Mouse (Mus musculus) ES-E14 (cell line): Measurements from ENCODE around the gene Ddx46. TPM values are rescaled to one million over a fixed set of nuclear protein-coding genes. Genes with fewer than 3 reads are reported as not detected.

Experiments
- DNase-seq: peaks from one replicate; pipeline ENCODE4 v3.0.0-alpha.2; 2013; ENCODE audit warnings: low read depth, low spot score
- H3K27ac ChIP-seq: 2 replicates; pipeline ENCODE4 v1.5.1; 2012; ENCODE audit warnings: low read depth, mild to moderate bottlenecking, low read length, moderate library complexity, mixed read lengths; ENCODE audit not compliant: poor library complexity, insufficient read depth, severe bottlenecking
- H3K36me3 ChIP-seq: 2 replicates; pipeline ENCODE4 v1.6.1; 2012; ENCODE audit warnings: mild to moderate bottlenecking, low read length, moderate library complexity, mixed read lengths; ENCODE audit not compliant: control insufficient read depth, poor library complexity, insufficient read depth, severe bottlenecking
- H3K4me1 ChIP-seq, 2 experiments: fragments of 150-350 bp in 1 of 2; sonication (generic) in 1 of 2; 2 replicates each; pipeline ENCODE4 v1.6.1; 2012; ENCODE audit warnings: low read length in 2 of 2, mild to moderate bottlenecking in 1 of 2, mixed read lengths in 1 of 2; ENCODE audit not compliant: control insufficient read depth in 2 of 2, insufficient read depth in 2 of 2, poor library complexity in 1 of 2
- H3K4me3 ChIP-seq, 2 experiments: fragments of 150-350 bp in 1 of 2; sonication (generic) in 1 of 2; 2 replicates each; pipeline ENCODE4 v1.5.1; 2012; ENCODE audit warnings: low read length in 2 of 2, low read depth in 1 of 2, mild to moderate bottlenecking in 1 of 2, mixed read lengths in 1 of 2; ENCODE audit not compliant: insufficient read depth in 1 of 2, poor library complexity in 1 of 2, severe bottlenecking in 1 of 2
- H3K9ac ChIP-seq: 2 replicates; pipeline ENCODE4 v1.6.1; 2012; ENCODE audit warnings: low read depth, mild to moderate bottlenecking, low read length, mixed read lengths; ENCODE audit not compliant: poor library complexity, insufficient read depth, severe bottlenecking
- H3K9me3 ChIP-seq: fragments of 150-350 bp; sonication (generic); 2 replicates; pipeline ENCODE4 v1.6.1; 2012; ENCODE audit warnings: low read depth, mild to moderate bottlenecking, low read length; ENCODE audit not compliant: control insufficient read depth, insufficient read depth
- CHD2 ChIP-seq: IDR thresholded peaks from 2 replicates; pipeline ENCODE4 v1.6.1; 2014; ENCODE audit warnings: mild to moderate bottlenecking, low read depth, low read length, inconsistent platforms
- HCFC1 ChIP-seq: IDR thresholded peaks from 2 replicates; pipeline ENCODE4 v1.6.1; 2012; ENCODE audit warnings: low read length, inconsistent platforms, borderline replicate concordance; ENCODE audit not compliant: insufficient read depth
- MAFK ChIP-seq: IDR thresholded peaks from 2 replicates; pipeline ENCODE4 v1.6.1; 2014; ENCODE audit warnings: mild to moderate bottlenecking, low read depth, low read length, inconsistent platforms; ENCODE audit not compliant: insufficient read depth
- ZC3H11A ChIP-seq: IDR thresholded peaks from 2 replicates; pipeline ENCODE4 v1.6.1; 2012; ENCODE audit warnings: low read depth, mild to moderate bottlenecking, inconsistent platforms, low read length, borderline replicate concordance
- ZNF384 ChIP-seq: IDR thresholded peaks from 2 replicates; pipeline ENCODE4 v1.6.1; 2012; ENCODE audit warnings: low read depth, low read length, inconsistent platforms
- in situ Hi-C, 2 experiments: fragments of 600-800 bp; cut with MboI; formaldehyde crosslinking; loops; one replicate each; pipeline ENCODE4 v1.15.1; 2025; ENCODE audit warnings: low sequenced_read_pairs in 2 of 2, inconsistent platforms in 1 of 2; ENCODE audit not compliant: unreplicated experiment in 2 of 2
- total RNA-seq: library from RNA; depleted of rRNA; stranded (reverse); fragments of 300-350 nt; gene quantifications from 2 replicates; pipeline ENCODE4 v1.2.3, GENCODE M21; 2012; rRNA removed

The Ddx46 gene
- total RNA-seq: 45.5 and 56.4 TPM in 2 replicates

GRCm38 (mm10) chr13:55634639-55635127 is at the start of gene Ddx46:
Ddx46 (plus strand) TSS chr13:55635027.
- Histone ChIP-seq H3K36me3 (peaks cover 9% of the 10 kb centered on the region), H3K4me3 (peak within 1 kb of the TSS; percentile 89 to 100), H3K4me1 (peaks cover 2% of the 10 kb centered on the region in 2 experiments; a peak in 1 of 4 replicates), H3K9ac (peak within 1 kb of the TSS; percentile 97), H3K27ac (peak within 1 kb of the TSS; percentile 20; the same call in 1 of the 2 replicates), H3K9me3 (no peaks in the 10 kb centered on the region)
- in situ Hi-C loops: no loop called here
- peak; percentile 74 for DNase-seq
- peak; percentile 82 for TF ChIP-seq HCFC1
- no peak for TF ChIP-seq CHD2

- Histone ChIP-seq H3K27ac (no peak overlapping the region; the same call in 1 of the 2 replicates), H3K4me3 (peak overlapping the region in 1 of 2 experiments; percentile 95; a peak in 2 of 4 replicates), H3K4me1 (peaks cover 0 to 9% of the 10 kb centered on the region in 2 experiments; a peak in 2 of 4 replicates), H3K9me3 (no peaks in the 10 kb centered on the region), H3K9ac (no peak overlapping the region), H3K36me3 (peaks cover 22% of the 10 kb centered on the region)
- TF ChIP-seq CHD2 (no peak), ZNF384 (peak; percentile 68)
- peak; percentile 72 for DNase-seq
- in situ Hi-C loops: no loop called here
Observed at GRCm38 (mm10) chr13:55591961-55592490, 42.8 kb upstream of the Ddx46 start.

- peak overlapping the region; percentile 90 for H3K9ac ChIP-seq
- H3K4me1 ChIP-seq: peaks cover 0 to 9% of the 10 kb centered on the region in 2 experiments; a peak in 2 of 4 replicates
- in situ Hi-C loops: no loop called here
- H3K9me3 ChIP-seq: no peaks in the 10 kb centered on the region
- peak overlapping the region; percentile 79 to 95 for H3K4me3 ChIP-seq
- H3K36me3 ChIP-seq: peaks cover 26% of the 10 kb centered on the region
- no peak overlapping the region; the same call in 1 of the 2 replicates for H3K27ac ChIP-seq
- TF ChIP-seq ZC3H11A: no peak
- TF ChIP-seq HCFC1: peak; percentile 94
- TF ChIP-seq CHD2: peak; percentile 46; the same call in 1 of the 2 replicates
- no peak for TF ChIP-seq MAFK
- no peak; the same call in 1 of the 2 replicates for TF ChIP-seq ZNF384
- peak; percentile 93 for DNase-seq
Observed at GRCm38 (mm10) chr13:55592512-55593253, 42.1 kb upstream of the Ddx46 start.

- TF ChIP-seq ZNF384: no peak
- TF ChIP-seq CHD2: no peak
- TF ChIP-seq HCFC1: no peak
- no peak for TF ChIP-seq ZC3H11A
- no peak for TF ChIP-seq MAFK
- H3K9me3 ChIP-seq: no peaks in the 10 kb centered on the region
- H3K4me3 ChIP-seq: peak overlapping the region; percentile 79 to 95
- no peak overlapping the region for H3K27ac ChIP-seq
- in situ Hi-C loops: no loop called here
- H3K4me1 ChIP-seq: peaks cover 0 to 9% of the 10 kb centered on the region in 2 experiments; a peak in 2 of 4 replicates
- peak overlapping the region; percentile 90 for H3K9ac ChIP-seq
- DNase-seq: no peak
- H3K36me3 ChIP-seq: peaks cover 26% of the 10 kb centered on the region
Observed at GRCm38 (mm10) chr13:55593254-55593747, 41.5 kb upstream of the Ddx46 start.
